Mouse (Mus musculus): ENCODE measurements around the gene Spp1. TPM values are rescaled to one million over a fixed set of nuclear protein-coding genes. Genes with fewer than 3 reads are reported as not detected.

Gene Spp1
- 24.1 and 142 TPM in 2 replicates for polyA plus RNA-seq (2015; fragmentation: Nextera tagmentation; extraction: Ambion mirVana)

- no peaks in the 10 kb centered on the region for H3K9me3 ChIP-seq (replicated peaks)
- H3K36me3 ChIP-seq = no peaks in the 10 kb centered on the region
- no peak within 1 kb of the TSS for H3K4me2 ChIP-seq
- H3K9ac ChIP-seq = no peak within 1 kb of the TSS
- WGBS = 46% methylated on average over 7 of the region's 7 CpGs
- no peaks in the 10 kb centered on the region for H3K27me3 ChIP-seq
- no peak for ATAC-seq (replicated peaks; ENCODE audit: insufficient number of reproducible peaks, insufficient read depth, low FRiP score, low read depth)
- no peak within 1 kb of the TSS for H3K27ac ChIP-seq
- no peak within 1 kb of the TSS for H3K4me3 ChIP-seq
- H3K4me1 ChIP-seq (replicated peaks) = peaks cover 7% of the 10 kb centered on the region; the same call in 1 of the 2 replicates
These were observed at the start of gene Spp1 for GRCm38 (mm10) chr5:104434835-104435301. Gene Spp1 (plus strand): TSS chr5:104435118.

GRCm38 (mm10) chr5:104385521-104385920 is 49.4 kb upstream of the Spp1 start:
- Histone ChIP-seq H3K36me3 (no peaks in the 10 kb centered on the region), H3K9me3 (replicated peaks) (no peaks in the 10 kb centered on the region), H3K4me1 (replicated peaks) (0 out of 2 replicates have a peak, but pooled peaks cover 3% of the 10 kb centered on the region), H3K4me2 (no peak overlapping the region), H3K27ac (no peak overlapping the region), H3K27me3 (no peaks in the 10 kb centered on the region), H3K9ac (no peak overlapping the region), H3K4me3 (no peak overlapping the region)
- no peak for ATAC-seq (replicated peaks; ENCODE audit: insufficient number of reproducible peaks, insufficient read depth, low FRiP score, low read depth)
- WGBS = 87% methylated on average over 16 of the region's 16 CpGs

DNA sequence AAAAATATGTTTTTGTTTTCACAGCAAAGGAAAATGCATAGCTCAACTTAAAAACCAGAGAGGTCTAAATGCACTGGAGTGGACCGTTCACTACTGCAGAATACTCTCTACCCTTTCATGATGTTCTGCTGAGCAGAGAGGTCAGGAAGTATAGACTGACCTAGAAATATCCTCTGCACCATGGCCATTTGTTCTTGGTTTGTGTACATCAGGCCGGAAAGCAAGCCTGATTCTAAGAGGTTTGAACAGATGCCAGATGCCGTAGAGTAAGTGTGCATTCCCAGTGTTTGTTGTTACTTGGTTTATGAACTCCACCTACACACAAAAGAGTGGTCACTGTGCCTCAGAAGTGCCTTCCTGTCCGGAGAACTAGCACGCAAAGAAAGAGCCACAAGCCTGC is 48.0 kb upstream of the Spp1 start:
- 57% methylated on average over 5 of the region's 5 CpGs for WGBS
- no peak for ATAC-seq (replicated peaks; ENCODE audit: insufficient number of reproducible peaks, insufficient read depth, low FRiP score, low read depth)

DNA sequence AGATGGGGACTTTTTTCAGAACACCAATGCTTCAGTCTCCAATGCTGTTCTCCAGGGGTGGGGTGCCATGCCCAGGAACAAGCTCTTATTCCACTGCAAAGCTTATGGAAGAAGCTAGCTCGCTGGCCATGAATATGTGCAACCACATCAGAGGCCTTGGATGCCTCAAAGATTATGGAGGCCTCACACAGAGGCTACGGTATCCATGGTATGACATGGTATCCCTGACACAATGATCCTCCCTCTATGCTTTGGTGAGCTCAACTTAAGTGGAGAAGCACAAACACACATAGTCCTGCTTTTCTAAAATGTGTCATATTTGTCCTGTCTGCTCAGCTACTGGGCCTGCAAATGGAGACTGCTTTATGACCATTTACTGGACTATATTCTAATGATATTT is 44.0 kb upstream of the Spp1 start:
- WGBS = 85% methylated on average over 2 of the region's 2 CpGs

More for the DNA sequence above, 48.0 kb upstream of the Spp1 start:
- H3K4me3 ChIP-seq = no peak overlapping the region
- no peak overlapping the region for H3K27ac ChIP-seq
- H3K9ac ChIP-seq = no peak overlapping the region
- H3K36me3 ChIP-seq = no peaks in the 10 kb centered on the region
- no peak overlapping the region for H3K4me2 ChIP-seq
- 0 out of 2 replicates have a peak, but pooled peaks cover 3% of the 10 kb centered on the region for H3K4me1 ChIP-seq (replicated peaks)
- H3K9me3 ChIP-seq (replicated peaks) = no peaks in the 10 kb centered on the region
- no peaks in the 10 kb centered on the region for H3K27me3 ChIP-seq

GRCm38 (mm10) chr5:104392784-104393183 is 42.1 kb upstream of the Spp1 start:
- Histone ChIP-seq H3K4me3 (no peak overlapping the region), H3K27ac (no peak overlapping the region), H3K4me1 (replicated peaks) (no peaks in the 10 kb centered on the region), H3K27me3 (no peaks in the 10 kb centered on the region), H3K4me2 (no peak overlapping the region), H3K9ac (no peak overlapping the region), H3K9me3 (replicated peaks) (no peaks in the 10 kb centered on the region), H3K36me3 (no peaks in the 10 kb centered on the region)
- no peak for ATAC-seq (replicated peaks; ENCODE audit: insufficient number of reproducible peaks, insufficient read depth, low FRiP score, low read depth)
- 72% methylated on average over 5 of the region's 5 CpGs for WGBS

More for the DNA sequence above, 44.0 kb upstream of the Spp1 start:
- Histone ChIP-seq H3K9ac (no peak overlapping the region), H3K4me2 (no peak overlapping the region), H3K27ac (no peak overlapping the region), H3K27me3 (no peaks in the 10 kb centered on the region), H3K36me3 (no peaks in the 10 kb centered on the region), H3K9me3 (replicated peaks) (no peaks in the 10 kb centered on the region), H3K4me1 (replicated peaks) (0 out of 2 replicates have a peak, but pooled peaks cover 3% of the 10 kb centered on the region), H3K4me3 (no peak overlapping the region)
- no peak for ATAC-seq (replicated peaks; ENCODE audit: insufficient number of reproducible peaks, insufficient read depth, low FRiP score, low read depth)

DNA sequence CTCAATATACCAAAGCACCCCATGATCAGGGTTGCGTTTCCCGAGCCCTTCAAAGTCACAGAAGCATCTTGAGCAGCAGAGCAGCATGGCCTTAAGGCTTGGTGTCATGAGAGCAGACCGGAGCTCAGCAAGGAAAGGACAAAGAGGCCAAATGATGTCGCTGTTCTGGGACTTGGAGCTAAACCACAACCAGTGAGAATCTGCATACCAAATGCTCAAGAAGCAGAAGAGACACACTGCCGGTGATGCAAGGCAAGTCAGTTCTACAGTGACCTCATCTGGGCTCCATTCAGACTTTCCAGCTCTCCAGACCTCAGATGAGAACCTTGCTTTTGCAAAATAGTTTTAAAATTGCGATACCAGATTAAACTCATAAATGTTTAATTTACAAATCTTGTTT is 38.6 kb upstream of the Spp1 start:
- ATAC-seq (replicated peaks; ENCODE audit: insufficient number of reproducible peaks, insufficient read depth, low FRiP score, low read depth) = no peak
- WGBS = 72% methylated on average over 6 of the region's 6 CpGs
- H3K4me2 ChIP-seq = no peak overlapping the region
- H3K27ac ChIP-seq = no peak overlapping the region
- no peak overlapping the region for H3K9ac ChIP-seq
- H3K4me3 ChIP-seq = no peak overlapping the region
- H3K36me3 ChIP-seq = no peaks in the 10 kb centered on the region
- no peaks in the 10 kb centered on the region for H3K9me3 ChIP-seq (replicated peaks)
- no peaks in the 10 kb centered on the region for H3K4me1 ChIP-seq (replicated peaks)
- no peaks in the 10 kb centered on the region for H3K27me3 ChIP-seq

- WGBS = 57% methylated on average over 1 of the region's 1 CpGs
- no peak for ATAC-seq (replicated peaks; ENCODE audit: insufficient number of reproducible peaks, insufficient read depth, low FRiP score, low read depth)
These were observed 36.9 kb upstream of the Spp1 start for GRCm38 (mm10) chr5:104398001-104398400.

DNA sequence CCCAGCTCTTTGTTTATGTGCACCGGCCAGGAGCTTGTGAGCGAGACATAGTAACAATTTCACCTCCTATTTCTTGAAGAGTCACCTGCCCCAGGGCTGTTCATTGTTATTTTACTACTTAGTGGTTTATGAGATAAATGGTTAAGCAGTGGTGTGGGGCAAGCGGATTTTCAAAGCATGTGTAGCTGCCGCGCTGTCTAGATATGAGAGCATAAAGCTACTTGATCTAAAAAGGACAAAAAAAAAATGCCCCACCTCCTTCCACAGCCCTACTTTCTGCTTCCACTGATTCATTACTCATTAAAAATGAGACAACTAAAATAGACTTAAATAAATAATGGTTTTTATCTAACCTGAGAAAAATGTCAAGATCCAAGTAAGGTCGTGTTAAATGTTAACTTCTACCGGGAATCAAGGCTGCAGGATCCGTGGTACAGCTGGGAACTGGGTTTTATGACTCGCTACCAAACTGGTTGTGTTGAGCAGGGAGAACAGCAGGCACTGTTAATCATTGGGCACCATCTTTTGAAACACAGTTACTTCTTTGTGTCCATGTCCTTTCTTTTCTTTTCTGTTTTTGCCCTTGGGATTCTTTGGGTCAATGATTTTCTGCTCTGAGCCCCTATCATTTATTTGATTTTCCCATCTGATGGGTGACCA is 35.5 kb upstream of the Spp1 start:
- H3K9me3 ChIP-seq (replicated peaks) = no peaks in the 10 kb centered on the region
- no peak overlapping the region for H3K9ac ChIP-seq
- no peak overlapping the region for H3K4me3 ChIP-seq
- no peak overlapping the region for H3K4me2 ChIP-seq
- ATAC-seq (replicated peaks; ENCODE audit: insufficient number of reproducible peaks, insufficient read depth, low FRiP score, low read depth) = no peak
- 67% methylated on average over 9 of the region's 9 CpGs for WGBS
- H3K4me1 ChIP-seq (replicated peaks) = no peaks in the 10 kb centered on the region
- no peaks in the 10 kb centered on the region for H3K27me3 ChIP-seq
- H3K36me3 ChIP-seq = no peaks in the 10 kb centered on the region
- no peak overlapping the region for H3K27ac ChIP-seq

More at GRCm38 (mm10) chr5:104398001-104398400, 36.9 kb upstream of the Spp1 start:
- Histone ChIP-seq H3K4me1 (replicated peaks) (no peaks in the 10 kb centered on the region), H3K4me3 (no peak overlapping the region), H3K9ac (no peak overlapping the region), H3K27me3 (no peaks in the 10 kb centered on the region), H3K27ac (no peak overlapping the region), H3K36me3 (no peaks in the 10 kb centered on the region), H3K9me3 (replicated peaks) (no peaks in the 10 kb centered on the region), H3K4me2 (no peak overlapping the region)

DNA sequence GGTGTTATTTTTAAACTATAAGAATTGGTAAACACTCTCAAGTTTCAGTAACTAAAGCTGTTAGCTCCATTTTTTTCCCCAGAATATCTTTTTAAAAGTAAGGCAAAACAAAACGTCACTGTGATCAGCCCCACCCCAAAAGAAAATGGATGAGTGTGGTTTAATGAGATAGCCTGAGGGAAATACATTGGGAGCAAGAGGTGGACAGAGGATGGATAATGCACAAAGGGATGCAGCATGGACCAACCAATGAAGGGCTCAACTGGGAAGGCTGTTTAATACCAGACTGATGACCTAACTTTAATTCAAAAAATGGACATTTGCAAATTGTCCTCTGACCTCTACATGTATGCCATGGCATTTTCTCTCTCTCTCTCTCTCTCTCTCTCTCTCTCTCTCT is 34.9 kb upstream of the Spp1 start:
- WGBS = 51% methylated on average over 1 of the region's 1 CpGs
- Histone ChIP-seq H3K27me3 (no peaks in the 10 kb centered on the region), H3K36me3 (no peaks in the 10 kb centered on the region), H3K4me2 (no peak overlapping the region), H3K9me3 (replicated peaks) (no peaks in the 10 kb centered on the region), H3K4me1 (replicated peaks) (no peaks in the 10 kb centered on the region), H3K4me3 (no peak overlapping the region), H3K9ac (no peak overlapping the region), H3K27ac (no peak overlapping the region)
- no peak for ATAC-seq (replicated peaks; ENCODE audit: insufficient number of reproducible peaks, insufficient read depth, low FRiP score, low read depth)

- Histone ChIP-seq H3K27ac (no peak overlapping the region), H3K4me3 (no peak overlapping the region), H3K36me3 (no peaks in the 10 kb centered on the region), H3K4me2 (no peak overlapping the region), H3K9ac (no peak overlapping the region), H3K9me3 (replicated peaks) (no peaks in the 10 kb centered on the region), H3K27me3 (no peaks in the 10 kb centered on the region), H3K4me1 (replicated peaks) (peaks cover 4% of the 10 kb centered on the region)
- ATAC-seq (replicated peaks; ENCODE audit: insufficient number of reproducible peaks, insufficient read depth, low FRiP score, low read depth) = no peak
- 44% methylated on average over 3 of the region's 3 CpGs for WGBS
These were observed 32.3 kb upstream of the Spp1 start for GRCm38 (mm10) chr5:104402651-104403050.

- 68% methylated on average over 3 of the region's 3 CpGs for WGBS
- no peak overlapping the region for H3K9ac ChIP-seq
- no peak for ATAC-seq (replicated peaks; ENCODE audit: insufficient number of reproducible peaks, insufficient read depth, low FRiP score, low read depth)
- H3K27ac ChIP-seq = no peak overlapping the region
- no peaks in the 10 kb centered on the region for H3K9me3 ChIP-seq (replicated peaks)
- no peaks in the 10 kb centered on the region for H3K27me3 ChIP-seq
- peaks cover 4% of the 10 kb centered on the region for H3K4me1 ChIP-seq (replicated peaks)
- no peak overlapping the region for H3K4me3 ChIP-seq
- no peak overlapping the region for H3K4me2 ChIP-seq
- no peaks in the 10 kb centered on the region for H3K36me3 ChIP-seq
These were observed 31.6 kb upstream of the Spp1 start for GRCm38 (mm10) chr5:104403351-104403750.

- no peak overlapping the region for H3K4me2 ChIP-seq
- H3K9ac ChIP-seq = no peak overlapping the region
- no peak for ATAC-seq (replicated peaks; ENCODE audit: insufficient number of reproducible peaks, insufficient read depth, low FRiP score, low read depth)
- WGBS = 80% methylated on average over 7 of the region's 7 CpGs
- no peak overlapping the region for H3K27ac ChIP-seq
- peaks cover 4% of the 10 kb centered on the region for H3K4me1 ChIP-seq (replicated peaks)
- H3K36me3 ChIP-seq = no peaks in the 10 kb centered on the region
- no peaks in the 10 kb centered on the region for H3K9me3 ChIP-seq (replicated peaks)
- H3K4me3 ChIP-seq = no peak overlapping the region
- no peaks in the 10 kb centered on the region for H3K27me3 ChIP-seq
These were observed 30.4 kb upstream of the Spp1 start for GRCm38 (mm10) chr5:104404551-104404950.

Data from heart, embryonic 15.5 days (tissue).